Mouse (Mus musculus) cerebellum, postnatal 14 days (tissue): Measurements from ENCODE around the gene Mpnd.
A peak's percentile ranks its signal among the peaks of the same experiment; 100 is the strongest.

ENCODE experiments used
- DNase-seq, 2 experiments: peaks; one replicate each; pipeline ENCODE4 v3.0.0; 2021; ENCODE audit warnings: mixed read lengths in 2 of 2

Gene Mpnd

DNA sequence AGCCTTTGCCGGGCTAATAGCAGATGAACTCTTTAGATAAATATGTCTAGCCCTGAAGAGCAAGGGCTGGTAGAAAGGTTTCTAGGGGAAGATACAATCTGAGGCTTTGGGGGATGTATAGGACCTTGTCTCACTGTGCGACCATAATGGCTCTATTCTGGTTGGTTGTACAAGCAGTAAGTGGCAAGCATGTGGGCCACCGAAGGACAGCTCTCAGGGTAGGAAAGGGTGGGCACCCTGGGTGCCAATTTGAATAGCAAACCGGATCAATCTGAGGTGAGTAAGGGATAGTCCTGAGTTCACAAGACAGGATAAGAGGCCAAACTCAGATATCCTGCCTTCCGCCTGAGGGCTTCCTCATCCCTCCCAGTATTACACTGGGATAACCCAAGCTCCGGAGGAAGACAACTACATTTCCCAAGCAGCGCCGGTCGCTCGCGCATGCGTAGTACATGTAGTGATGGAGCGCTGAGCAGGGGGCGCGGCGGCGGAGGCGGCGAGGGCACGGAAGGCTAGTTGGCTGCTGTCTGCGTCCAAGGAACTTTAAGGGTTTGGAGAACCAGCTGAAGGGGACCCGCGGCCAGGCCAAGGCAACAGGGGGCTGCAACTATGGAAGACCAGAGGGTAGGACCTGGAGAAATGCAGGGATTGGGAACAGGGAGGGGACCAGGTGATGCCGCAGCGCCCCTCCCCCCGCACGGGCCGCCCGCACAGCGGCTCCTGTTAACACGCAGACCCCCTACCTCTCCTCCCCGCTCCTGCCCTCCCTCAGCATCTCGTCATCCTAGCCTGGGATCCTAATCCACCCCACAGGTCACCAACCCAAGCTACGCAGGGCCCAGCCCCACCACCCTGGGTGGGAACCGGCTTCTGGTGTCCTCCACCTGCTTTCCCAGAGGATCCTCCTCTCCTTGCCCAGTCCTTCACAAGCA, 19.2 kb upstream of the Mpnd start, which contains the start of gene Fsd1:
Fsd1 (plus strand) TSS at position 480 of the 932 bp plus-strand sequence.
- peak; percentile 91 for DNase-seq

DNA sequence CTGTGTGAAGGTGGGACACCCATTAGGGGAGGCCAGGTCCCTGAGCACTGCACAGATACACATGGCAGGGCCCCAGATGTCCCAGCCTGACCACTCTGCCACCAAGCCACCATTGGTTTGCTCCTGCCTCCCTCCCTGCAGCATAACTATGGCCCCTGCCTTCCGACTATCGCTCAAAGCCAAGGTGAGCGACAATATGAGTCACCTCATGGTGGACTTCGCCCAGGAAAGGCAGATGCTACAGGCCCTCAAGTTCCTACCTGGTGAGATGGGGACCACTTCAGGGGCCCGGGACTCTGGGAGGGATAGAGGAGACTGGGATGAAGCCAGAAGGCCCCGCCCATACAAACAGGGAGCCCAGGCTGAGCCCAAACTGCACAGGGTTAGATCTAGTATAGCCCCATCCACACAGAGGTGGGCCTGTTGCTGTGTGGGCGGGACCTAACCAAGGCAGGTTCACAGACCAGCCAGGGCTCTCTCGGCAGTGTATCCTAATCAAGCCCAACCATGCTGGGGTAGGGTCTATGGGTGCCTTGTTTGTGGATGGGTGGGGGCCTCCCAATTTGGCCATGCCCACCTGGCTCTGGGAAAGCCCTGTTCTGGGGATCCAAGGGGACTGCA, 15.1 kb upstream of the Mpnd start:
- DNase-seq: no peak

DNA sequence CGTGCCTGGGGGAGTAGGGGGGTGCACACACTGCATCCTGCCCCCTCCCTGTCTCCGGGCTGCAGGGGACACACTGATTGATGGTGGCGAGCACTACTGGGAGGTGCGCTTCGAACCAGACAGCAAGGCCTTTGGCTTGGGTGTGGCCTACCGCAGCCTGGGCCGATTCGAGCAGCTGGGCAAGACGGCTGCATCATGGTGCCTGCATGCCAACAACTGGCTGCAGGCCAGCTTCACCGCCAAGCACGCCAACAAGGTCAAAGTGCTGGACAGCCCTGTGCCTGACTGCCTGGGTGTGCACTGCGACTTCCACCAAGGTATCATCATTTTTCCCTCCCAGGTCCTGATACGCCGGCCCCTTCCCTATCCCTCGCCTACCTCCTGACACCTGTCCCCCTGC, 9.5 kb upstream of the Mpnd start:
- no peak for DNase-seq

DNA sequence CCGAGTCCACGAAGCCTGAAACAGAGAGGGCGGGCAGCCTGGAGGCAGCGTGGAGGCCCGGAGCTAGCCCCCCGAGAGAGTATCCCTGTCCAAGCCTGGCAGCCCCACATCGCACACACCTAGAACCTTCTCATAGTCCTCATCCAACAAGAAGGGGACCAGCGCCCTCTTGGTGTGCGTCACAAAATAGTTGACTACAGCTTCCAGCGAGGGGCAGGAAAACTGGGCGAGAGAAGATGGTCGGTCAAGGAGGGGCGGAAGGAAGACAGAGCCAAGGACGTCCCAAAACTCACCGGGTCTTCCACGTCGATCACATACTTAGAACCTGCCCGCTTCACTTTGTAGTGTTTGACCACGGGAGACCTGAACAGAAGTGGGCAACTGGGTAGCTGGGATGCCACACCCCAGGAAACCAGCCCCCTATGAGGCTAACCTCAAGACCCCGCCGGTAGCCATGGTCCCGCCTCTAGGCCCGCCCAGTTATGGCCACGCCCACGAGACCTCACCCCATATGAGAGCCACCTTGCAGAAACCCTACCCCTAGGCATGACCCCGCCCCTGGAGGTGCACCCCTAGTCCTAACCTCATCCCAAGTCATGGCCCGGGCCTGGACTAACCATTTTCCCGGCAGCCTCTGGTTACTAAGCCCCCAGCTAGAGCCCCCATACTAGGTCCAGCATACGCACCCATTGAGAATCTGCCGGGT, 5.6 kb upstream of the Mpnd start:
- no peak for DNase-seq

DNA sequence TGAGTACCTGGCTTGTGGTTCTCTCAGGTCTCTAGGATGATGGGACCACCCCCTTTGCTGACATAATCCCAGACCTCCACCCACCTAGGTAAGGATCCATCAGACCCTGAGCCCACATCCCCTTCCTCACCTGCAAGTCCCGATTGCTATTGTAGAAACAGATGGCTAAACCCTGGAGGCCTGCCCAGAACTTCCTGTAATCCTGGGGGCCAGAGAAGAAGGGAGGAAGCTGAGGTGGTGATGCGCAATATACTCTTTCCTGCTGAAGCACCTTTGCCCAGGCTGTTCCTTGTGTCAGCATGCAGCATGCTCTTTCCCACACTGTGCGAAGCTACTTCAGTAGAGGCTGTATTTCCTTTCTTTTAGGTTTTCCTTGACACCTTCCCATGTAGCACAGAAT, 2.5 kb upstream of the Mpnd start:
- peak in 1 of 2 experiments; percentile 60 for DNase-seq

DNA sequence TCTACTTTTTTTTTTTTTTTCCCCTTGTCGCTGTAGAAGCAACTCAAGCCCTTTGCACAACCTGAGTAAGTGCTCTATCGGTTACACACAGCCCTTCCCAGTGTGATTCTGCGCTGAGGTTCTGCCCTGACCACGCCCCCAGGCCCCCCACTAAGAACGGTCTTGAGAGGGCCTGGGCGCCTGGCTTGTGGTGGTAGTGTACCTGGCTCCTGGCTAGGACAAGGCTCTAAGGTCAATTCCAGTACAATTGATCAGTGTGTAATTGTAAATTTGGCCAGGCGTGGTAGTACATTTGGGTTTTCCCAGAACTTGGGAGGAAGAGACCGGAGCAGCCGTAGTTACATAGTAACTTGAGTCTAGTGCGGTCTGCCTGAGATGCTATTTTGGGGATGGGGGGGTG, 1.4 kb downstream of the Mpnd start:
- peak; percentile 40 to 52 for DNase-seq

DNA sequence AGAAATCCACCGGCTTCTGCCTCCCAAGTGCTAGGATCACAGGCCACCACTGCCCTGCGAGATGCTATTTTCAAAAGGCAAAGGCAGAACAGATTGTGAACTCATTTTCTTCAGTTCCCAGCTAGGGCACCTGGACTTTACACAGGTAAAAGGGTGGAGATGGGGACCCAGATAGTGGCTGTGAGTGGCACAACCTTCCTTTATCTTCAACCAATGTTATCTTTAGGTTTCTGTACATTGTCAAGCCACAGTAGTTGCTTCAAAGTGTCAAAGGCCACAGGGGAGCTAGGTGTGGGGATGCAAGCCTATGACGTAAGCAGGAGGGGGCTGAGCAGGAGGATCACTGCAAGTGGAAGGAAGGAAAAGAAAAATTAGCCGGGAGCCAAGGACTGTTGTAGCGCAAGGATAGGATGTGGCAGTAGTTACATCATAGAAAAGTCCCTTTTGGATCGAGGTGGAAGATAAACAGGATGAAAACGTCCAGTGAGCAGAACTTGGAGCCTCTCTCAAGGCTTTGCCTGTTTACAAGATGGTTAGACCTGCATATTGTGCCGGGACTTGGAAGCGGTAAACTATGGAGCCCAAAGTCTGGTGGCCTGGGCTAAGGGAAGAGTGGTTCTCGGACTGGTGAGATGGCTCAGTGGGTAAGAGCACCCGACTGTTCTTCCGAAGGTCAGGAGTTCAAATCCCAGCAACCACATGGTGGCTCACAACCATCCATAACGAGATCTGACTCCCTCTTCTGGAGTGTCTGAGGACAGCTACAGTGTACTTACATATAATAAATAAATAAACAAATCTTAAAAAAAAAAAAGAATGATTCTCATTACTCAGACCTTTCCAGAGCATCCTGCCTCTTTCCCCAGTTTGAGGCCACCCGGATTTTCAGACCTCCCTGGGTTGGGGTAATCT, 2.2 kb downstream of the Mpnd start:
- DNase-seq: peak in 1 of 2 experiments; percentile 40

DNA sequence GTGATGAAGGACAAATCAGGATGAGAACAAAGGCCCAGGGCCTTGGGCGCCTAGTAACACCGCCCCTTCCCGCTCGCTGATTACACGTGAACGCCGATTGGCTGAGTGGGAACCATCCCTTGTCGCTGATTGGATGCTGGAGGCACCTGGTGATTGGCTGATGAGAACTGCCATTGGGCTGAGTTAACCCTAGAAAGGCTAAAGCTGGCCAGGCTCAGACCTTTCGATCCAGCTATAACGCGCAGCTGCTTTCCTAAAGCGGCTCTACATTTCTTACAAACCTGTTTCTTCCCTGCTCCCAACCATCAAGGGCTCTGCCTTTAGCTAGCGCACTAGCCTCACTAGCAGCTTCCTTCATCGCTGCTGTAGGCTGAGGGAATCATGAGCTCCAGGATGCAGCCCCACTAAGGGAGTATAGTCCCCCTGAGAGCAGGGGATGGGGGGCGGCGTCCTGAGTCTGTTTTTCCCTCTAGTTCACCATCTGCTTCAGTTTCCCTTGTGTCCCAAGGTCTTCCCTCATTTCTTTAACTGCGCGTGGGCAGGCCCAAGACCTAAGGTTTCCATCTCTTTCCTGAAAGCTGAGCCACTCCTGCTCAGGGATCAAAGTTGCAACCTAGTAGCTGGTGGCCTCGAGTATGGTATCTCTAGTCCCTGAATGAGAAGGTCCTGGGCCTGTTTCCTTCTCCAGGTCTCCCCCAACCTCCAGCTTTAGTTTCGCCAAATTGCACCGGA, 3.0 kb downstream of the Mpnd start:
- peak; percentile 93 to 94 for DNase-seq

DNA sequence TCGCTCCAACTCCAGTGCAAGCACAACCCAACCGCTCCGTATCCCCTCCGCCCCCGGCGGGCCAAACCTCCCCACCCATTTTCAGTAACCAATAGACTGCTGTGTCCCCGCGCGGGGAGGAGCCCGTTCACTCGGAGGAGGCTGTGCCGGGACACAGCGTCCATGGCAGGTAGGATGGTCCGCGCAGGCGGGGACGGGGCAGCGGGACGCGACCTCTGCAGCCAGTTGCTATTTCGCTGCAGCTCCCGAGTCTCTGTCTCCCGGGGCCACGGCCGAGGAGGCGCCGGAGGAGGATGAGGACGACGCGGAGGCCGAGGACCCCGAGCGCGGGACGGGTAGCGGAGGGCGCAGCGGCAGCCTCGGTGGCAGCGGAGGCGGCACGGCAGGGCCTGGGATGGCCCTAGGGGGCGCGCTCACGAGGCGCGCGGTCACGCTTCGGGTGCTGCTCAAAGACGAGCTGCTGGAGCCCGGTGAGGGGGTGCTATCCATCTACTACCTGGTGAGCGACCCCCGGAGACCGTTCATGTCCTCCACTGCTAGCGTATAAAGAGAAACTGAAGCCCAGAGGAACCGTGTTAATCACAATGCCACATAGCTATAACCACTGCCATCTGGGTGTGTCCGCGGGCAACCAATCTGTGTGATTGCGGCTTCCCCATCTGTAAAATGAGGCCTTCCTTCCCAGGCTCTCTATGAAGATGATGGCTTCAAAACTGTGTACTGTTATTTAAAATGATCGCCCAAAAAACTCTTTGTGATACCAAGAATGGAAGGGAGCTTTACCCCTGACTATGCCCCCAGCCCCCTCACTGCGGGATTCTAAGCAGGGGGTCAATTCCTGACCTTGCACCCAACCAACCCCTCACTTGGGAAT, 3.8 kb downstream of the Mpnd start:
- DNase-seq: peak; percentile 93 to 94

DNA sequence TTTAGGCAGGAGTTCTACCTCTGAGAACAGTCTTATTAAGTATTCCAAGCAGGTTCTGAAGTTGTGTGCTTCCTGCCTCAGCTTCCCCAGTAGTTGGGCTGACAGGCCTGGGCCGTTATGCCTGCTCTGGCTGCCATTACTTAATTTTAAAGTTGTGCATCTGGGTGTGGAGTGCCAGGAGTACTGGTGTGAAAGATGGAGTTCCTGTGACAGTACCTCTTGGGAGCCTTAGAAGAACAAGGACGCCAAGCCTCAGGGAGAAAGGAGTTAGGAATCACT, 4.4 kb downstream of the Mpnd start:
- no peak for DNase-seq

DNA sequence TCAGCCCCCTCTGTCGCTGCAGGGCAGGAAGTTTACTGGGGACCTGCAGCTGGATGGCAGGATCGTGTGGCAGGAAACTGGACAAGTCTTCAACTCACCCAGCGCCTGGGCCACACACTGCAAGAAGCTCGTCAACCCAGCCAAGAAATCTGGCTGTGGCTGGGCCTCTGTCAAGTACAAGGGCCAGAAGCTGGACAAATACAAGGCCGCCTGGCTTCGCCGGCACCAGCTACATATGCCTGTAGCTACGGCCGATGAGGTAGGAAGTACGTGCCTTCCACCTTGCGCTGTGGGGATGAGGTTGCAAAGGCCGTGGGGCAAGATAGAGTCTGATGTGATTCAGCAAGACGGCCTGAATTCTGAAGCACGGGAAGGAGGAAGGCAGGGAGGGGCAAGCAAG, 4.7 kb downstream of the Mpnd start:
- DNase-seq: peak in 1 of 2 experiments; percentile 35

DNA sequence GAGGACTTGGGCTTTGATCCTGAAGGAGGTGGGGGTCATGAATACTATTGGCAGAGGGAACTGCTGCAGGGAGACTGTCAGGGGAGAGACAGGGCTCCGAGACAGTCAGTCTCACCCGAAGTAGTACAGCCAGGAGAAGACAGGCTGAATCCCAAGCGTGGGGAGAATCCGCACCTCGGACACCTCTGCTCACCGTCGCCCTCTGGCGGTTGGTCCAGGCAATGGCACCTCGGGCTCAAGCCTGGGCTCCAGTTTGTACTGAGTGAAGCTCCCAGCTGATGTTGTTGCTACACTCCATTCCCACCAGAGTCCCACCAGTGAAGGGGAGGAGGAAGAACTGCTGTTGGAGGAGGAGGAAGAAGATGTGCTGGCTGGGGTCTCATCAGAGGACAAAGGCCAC, 5.2 kb downstream of the Mpnd start:
- DNase-seq: peak; percentile 84 to 92

DNA sequence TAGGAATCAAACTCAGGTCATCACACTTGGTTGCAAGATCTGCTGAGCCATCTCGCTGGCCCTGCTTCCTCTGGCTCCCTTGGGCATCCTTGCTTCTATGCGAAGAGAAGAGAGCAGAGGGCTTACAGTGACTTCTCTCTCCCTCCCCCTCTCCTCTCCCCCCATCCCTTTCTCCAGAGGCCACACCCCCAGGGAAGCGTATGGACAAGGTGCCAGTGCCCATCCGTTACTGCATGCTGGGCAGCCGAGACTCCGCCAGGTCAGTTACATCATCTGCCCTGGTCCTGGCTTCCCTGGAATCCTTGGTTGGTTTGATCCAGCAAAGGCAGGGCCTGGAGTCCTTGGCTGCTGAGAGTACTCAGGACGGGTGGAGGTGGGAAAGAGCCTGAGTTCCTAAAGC, 5.9 kb downstream of the Mpnd start:
- DNase-seq: peak in 1 of 2 experiments; percentile 46

DNA sequence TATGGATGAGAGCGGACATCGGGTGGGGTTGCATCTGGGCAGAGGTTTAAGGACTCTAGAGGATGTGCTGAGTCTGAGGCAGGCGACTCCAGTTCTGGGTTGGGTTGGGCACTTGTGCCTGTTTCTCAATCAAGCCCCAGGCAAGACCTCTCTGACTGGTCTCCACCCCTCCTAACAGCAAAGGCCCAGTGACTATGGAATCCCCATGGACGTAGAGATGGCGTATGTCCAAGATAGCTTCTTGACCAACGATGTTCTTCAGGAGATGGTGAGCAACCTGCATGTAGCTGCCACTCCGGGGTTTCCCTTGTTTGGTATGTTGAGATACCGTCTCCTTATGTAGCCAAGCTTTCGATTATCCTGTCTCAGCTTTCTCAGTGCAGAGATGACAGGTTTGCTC, 9.8 kb downstream of the Mpnd start:
- no peak for DNase-seq

DNA sequence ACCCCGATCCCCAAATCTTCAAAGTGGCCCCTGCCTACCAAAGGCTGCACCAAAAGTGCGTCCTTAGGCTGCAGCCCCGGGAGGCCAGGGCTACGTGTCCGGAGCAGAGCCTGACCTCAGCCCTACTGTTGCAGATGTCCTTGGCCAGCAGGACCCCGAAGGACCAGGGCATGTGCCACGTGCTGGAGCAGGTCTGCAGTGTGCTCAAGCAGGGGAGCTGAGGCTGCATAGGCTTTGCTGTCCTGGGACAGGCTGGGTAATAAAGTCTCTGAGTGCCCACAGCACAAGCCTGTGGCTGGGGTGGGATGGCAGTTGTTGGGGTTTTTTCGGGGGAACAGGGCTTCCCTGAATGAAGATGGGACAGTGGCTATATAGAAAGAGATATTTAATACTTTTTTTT, 10.9 kb downstream of the Mpnd start:
- DNase-seq: no peak

DNA sequence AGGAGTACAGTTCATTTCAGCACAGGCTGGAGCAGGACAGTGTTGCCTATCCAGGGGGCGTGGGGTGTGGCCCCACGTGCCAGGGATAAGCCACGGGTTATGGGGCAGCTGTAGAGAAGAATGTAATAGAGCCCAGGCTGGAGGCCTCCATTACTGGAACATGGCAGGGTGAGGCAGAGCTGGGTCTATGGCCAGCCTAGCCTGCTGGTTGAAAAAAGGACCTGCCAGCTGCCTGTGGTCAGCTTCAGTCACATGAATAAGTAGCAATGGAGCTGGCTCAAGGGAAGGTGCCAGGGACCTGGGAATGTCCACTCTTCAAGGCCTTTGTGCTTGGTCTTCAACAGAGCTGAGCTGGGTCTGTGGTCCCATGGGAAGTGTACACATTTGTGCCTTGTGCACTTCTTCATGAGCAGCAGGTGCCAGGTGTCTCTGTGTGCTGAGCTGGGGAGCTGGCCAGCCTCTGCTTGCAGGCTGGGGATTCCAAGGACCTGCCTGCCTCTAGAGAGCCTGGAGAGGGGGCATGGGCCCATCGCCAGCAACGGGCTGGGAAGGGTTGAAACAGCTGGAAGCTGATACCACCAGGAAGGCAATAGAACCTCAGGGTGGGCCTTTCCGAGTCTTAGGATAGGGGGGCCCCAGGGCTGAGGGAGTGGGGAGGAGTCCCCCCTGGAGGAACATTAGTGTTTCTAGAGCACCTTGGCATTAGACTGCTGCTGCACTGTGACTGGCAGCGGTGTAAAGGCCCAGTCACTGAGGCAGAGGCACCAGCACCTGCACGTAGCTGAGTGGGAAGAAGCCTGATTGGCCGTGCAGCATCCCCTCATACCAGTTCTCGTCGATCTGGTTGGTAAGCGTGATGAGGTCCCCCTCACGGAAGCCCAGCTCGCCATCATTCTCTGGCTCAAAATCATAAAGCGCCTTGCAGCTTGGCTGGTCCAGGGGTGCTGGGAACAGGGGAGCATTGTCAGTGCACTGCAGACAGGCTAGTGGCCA, 11.6 kb downstream of the Mpnd start:
- peak; percentile 57 to 60 for DNase-seq

DNA sequence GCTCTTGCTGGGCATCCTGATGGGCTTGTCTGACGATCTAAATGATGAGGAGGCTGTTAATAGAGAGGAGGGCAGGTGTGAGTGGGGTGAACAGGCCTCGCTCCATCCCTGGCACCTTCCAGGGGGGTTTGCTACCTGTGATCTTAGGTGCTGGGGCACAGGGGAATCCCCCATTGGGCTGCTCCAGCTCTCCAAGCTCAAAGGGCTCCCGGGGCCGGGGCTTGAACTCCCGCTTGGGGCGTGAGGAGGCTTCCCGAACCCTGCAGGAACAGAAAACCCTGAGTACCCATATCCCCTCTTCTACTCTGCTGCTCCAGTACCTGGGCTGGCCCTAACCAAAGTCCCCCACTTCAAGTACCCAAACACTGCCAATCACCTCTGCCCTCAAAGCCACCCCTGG, 12.3 kb downstream of the Mpnd start:
- peak in 1 of 2 experiments; percentile 34 for DNase-seq

DNA sequence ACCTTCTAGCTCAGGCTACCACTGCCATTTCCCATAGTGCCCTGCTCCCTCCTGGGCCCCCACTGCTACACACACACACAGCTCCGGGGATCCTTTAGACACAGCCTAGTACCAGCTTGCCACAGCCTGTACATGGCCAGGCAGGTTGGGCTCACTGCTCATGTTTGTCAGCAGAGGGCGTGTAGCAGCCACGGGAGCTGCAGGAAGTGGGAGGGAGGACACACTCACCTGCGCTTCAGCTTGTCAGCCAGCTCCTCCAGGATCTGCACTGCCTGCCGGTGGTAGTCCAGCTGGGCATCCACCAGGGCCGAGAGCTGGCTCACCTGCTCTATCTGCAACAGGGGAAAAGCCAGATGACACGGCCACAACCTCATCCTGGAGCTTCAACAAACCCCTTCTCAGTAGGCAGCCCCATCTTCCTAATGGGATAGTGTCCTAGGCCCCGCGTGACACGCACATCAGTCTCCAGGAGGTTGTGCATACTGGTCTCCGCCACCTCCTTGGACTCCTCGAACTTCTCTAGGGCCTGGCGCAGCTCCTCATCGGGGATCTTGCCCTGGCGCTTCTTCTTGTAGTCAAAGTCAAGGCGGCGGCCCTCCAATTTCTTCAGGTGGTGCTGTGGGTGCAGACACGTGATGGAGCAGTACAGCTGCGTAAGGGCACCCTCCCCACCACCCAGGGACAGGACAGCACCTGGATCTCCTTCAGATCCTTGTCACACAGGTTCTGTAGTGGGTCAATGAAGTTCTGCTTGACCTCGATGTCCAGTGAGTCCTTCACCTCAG, 13.0 kb downstream of the Mpnd start:
- peak; percentile 86 to 89 for DNase-seq
